Mouse (Mus musculus) thymus, postnatal 4 days (tissue): ENCODE measurements around the gene Pcf11.

Experiments
- DNase-seq: peaks from one replicate; pipeline ENCODE4 v3.0.0; 2021

The Pcf11 gene

GRCm38 (mm10) chr7:92669507-92670471 is at the start of gene Pcf11:
Pcf11 (minus strand) TSS chr7:92669934.
- peak; percentile 98 for DNase-seq

- DNase-seq = no peak
Observed at GRCm38 (mm10) chr7:92715055-92715454, 45.3 kb upstream of the Pcf11 start.

DNA sequence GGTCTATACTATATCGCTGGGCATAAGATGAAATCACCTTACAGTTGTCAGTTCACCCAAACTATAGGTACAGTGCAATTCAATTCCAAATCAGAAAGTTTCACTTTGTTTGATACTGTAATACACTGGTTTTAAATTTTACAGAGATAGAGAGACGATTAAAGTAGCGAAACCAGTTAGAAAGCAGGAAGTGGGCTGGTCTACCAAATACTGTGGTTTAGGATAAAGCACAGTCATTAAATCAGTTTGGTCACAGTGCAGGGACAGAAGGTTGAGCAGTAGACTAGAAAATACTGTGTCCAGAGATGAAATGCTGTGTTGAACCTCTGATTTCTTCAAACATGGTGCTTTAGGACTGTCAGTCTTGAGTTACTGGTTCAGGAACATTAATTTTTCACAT is 41.9 kb upstream of the Pcf11 start:
- DNase-seq = no peak

- DNase-seq = no peak
Observed at GRCm38 (mm10) chr7:92709573-92709972, 39.8 kb upstream of the Pcf11 start.

- DNase-seq = no peak
Observed at GRCm38 (mm10) chr7:92706711-92707110, 37.0 kb upstream of the Pcf11 start.

GRCm38 (mm10) chr7:92705534-92705933 is 35.8 kb upstream of the Pcf11 start:
- no peak for DNase-seq

DNA sequence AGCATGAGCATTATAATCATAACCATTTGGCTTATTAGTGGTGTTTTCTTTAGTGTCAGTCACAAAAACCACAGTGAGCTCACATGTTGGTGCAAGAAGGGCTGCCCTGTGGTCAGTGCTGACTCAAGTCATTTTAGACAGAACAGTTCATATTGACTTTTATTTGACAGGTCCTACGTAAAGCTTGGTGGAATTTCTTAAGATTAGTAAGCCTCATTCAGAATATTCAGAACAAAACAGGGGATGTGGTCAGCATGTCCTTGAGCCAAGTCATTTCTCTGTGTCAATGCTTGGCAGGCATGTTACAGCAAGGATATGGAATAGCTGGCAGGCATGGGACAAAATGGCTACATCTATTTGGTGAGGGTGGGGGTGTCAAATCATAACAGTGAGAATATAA is 33.9 kb upstream of the Pcf11 start:
- DNase-seq = no peak

- DNase-seq = no peak
Observed at GRCm38 (mm10) chr7:92698770-92699169, 29.0 kb upstream of the Pcf11 start.

DNA sequence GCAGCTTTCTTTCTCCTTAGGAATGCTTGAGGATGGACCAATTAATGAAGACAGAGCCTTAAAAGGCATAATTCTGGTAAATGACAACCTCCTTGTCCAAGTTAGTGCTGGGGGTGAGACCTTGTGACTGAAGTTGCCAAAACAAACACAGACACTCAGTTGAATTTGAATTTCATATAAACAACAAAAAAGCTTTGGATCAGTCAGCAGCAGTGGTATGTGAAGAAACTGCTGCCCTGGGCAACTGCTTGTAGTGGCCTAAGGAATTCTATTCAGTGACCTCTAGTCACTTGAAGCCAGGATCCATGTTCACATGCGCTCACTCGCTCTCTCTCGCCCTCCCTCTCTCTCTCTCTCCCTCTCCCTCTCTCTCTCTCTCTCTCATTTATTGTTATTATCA is 26.7 kb upstream of the Pcf11 start:
- no peak for DNase-seq

- no peak for DNase-seq
Observed at GRCm38 (mm10) chr7:92689101-92689500, 19.4 kb upstream of the Pcf11 start.

DNA sequence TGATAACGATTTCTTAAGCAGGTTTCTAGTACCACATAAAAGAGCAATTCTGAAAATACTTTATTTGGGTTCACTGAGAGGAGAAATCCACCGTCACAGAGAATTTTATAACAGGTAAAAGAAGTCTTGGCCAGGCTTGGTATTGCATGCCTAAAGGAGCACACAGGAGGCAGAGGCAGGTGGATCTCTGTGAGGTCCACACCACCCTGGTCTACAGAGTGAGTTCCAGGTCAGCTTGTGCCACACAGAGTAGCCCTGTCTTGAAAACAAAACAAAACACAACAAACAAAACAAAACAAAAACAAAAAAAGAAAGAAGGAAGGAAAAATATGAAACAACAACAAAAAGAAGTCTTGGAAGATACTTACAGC is 18.6 kb upstream of the Pcf11 start:
- DNase-seq = no peak

DNA sequence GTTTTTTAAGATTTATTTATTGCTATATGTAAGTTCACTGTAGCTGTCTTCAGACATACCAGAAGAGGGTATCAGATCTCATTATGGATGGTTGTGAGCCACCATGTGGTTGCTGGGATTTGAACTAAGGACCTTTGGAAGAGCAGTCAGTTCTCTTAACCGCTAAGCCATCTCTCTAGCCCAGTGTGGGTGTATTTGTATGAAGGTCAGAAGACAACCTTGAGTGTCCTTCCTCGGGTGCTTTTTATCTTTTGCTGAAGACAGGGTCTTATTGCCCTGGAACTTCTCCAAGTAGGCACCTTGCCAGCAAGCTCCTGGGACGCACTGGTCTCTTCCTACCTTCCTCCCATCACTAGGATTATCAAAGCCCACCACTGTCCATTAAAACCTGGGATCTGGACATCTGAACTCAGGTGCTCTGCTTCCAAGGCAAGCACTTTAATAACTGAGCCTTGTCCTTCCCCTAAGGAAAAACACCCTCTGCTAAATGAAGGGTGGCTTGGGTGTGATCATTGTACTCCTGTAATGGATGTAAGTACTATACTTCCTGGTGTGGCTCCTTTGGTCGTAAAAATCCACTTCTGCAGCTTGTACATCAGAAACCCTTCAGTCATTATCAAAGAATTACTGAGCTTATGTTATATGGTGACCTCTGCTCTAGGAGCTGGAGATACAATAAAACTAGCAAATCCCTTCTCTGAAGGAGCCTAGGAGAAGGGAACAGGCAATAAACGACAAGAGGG is 18.0 kb upstream of the Pcf11 start:
- no peak for DNase-seq

GRCm38 (mm10) chr7:92677346-92677745 is 7.6 kb upstream of the Pcf11 start:
- no peak for DNase-seq

- DNase-seq = no peak
Observed at GRCm38 (mm10) chr7:92675131-92675530, 5.4 kb upstream of the Pcf11 start.

- peak; percentile 74 for DNase-seq
Observed at GRCm38 (mm10) chr7:92668791-92669506, 785 bp downstream of the Pcf11 start.

- DNase-seq = no peak
Observed at GRCm38 (mm10) chr7:92666274-92666820, 3.4 kb downstream of the Pcf11 start.

- no peak for DNase-seq
Observed at GRCm38 (mm10) chr7:92658050-92658449, 11.7 kb downstream of the Pcf11 start.

DNA sequence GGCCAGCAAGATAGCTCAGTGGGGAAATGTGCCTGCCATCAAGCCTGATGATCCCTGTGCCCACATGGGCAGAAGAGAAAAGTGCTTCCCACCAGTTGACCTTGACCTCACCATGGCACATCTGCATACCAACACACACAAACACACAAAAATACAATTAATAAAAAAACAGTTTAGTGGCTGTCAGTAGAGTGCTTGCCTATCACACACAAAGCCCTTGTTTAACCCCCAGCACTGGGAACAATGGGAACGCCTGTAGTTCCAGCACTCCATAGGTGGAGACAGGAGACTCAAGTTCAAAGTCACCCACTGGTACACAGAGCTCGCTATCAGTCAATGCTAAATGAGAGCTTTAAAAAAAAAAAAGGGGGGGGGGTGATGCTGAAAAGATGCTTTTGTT is 13.3 kb downstream of the Pcf11 start:
- no peak for DNase-seq

- DNase-seq = no peak
Observed at GRCm38 (mm10) chr7:92653329-92653728, 16.4 kb downstream of the Pcf11 start.

DNA sequence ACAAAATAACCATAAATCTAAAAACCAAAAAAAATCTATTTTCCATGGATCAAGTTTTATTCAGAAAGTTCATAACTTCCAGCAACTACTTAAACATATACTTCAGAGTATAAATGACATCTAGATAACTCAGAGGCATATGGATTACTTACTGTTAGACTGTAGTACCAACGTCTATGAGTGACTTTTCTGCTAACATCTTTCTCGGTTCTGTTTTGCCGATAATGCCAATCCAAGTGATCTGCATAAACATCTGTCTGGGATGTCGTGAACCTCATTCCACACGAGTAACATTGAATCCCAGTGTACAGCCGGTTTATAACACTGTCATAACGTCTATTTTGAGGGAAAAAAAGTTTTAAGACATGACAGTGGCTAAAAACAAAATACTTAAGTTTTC is 21.9 kb downstream of the Pcf11 start:
- DNase-seq = no peak

- no peak for DNase-seq
Observed at GRCm38 (mm10) chr7:92642358-92642757, 27.4 kb downstream of the Pcf11 start.

DNA sequence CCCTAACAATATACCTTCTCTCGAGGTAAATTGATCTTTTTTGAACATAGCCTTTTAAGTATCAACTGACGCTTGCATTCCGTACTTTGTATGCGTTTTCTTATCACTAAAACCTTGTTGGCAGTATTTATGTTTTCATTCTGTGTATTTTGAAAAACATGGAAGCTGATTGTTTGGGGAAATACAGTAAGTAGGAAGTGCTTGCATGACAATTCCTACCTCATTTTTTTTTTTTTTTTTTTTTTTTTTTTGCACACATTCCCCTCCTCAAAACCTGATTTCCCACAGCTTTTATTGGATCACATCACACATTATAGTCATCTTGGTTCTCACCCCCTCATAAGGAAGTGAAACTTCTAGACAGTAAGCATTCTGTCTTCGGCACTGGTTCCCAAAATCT is 31.7 kb downstream of the Pcf11 start:
- no peak for DNase-seq

DNA sequence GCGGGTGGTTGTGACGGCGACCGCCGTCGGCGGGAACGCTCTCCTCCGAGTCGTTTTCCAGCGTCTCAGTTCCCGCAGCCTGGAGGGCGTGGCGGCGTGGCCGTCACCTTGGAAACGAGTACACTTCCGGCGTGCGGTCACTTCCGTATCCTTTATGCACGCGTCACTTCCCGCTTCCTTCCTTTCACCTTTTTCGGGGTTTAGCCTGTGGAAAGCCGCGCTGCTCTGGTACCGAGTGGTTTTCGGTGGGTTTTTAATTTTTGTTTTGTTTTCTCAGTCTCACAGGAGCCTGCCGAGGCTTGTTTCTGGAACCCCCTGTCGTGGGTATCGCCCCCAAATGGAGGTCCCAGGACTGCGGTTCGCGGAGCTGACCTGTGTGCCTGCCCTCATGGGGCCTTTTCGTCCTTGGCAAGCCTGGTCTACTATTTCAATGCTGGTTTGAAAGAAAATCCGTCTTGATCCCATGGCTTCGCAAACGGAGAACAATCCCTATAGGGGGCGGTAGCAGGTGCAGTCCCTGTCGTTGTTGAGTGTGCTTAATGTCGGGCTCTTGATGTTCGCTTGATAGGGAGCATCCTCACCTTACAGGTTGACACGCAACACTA is 32.6 kb downstream of the Pcf11 start, which contains the start of gene Ankrd42:
Gene Ankrd42, minus strand, starts transcription at position 122 of the 605 bp plus-strand sequence.
- peak; percentile 91 for DNase-seq
